Mouse (Mus musculus): ENCODE measurements around the gene Rab2b.
A peak's percentile ranks its signal among the peaks of the same experiment; 100 is the strongest.

The Rab2b gene

DNA sequence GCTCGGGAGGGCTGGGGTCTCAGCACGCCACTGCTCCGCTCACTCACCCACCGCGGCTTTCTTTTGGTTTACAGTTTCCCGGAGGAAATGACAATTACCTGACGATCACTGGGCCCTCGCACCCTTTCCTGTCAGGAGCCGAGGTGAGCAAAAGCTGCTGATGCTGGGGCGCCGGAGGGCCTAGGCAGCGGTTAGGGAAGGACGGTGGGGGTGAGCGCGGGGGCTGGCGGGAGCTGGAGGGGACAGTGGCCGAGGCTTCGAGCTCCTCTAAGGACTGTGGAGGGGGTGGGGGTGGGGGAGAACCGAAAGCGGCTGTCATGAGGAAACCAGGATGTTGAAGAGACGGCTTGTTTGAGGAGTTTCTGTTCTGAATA is 389 bp upstream of the Rab2b start:
- DNase-seq (ENCODE audit: low read depth, low spot score) = no peak

DNA sequence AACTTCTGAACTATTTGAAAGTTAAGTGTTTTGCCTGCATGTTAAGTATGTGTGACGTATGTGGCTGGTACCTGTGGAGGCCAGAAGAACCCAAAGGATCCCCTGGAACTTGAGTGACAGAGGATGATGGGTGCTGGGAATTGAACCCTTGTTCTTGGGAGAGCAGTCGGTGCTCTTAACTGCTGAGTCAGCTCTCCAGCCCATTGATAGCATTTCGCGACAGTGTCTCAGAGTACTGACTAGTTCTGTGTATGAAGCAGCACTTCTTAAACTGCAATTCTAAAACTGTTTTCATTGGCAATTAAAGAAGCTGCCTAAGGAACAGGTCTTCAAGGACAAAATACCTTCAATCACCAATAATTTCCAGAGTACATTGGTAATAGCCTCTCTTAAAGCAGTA is 2.1 kb downstream of the Rab2b start:
- no peak for DNase-seq (ENCODE audit: low read depth, low spot score)

DNA sequence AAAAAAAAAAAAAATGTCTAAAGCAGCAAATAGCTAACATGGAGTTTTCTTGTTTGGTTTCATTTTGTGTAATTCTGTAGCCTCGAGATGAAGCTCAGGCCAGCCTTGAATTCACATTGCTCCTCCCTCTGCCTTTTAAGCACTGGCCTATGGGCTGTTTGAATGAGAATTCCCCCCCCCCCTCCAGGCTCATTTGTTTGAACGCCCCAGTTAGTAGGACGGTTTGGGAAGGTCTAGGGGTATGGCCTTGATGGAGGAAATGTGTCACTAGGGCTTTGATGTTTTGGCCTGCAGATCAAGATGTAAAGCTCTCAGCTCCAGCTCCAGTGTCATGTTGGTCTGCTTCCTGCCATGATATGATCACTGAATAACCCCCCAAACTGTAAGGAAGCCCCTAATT is 6.6 kb downstream of the Rab2b start:
- no peak for DNase-seq (ENCODE audit: low read depth, low spot score)

DNA sequence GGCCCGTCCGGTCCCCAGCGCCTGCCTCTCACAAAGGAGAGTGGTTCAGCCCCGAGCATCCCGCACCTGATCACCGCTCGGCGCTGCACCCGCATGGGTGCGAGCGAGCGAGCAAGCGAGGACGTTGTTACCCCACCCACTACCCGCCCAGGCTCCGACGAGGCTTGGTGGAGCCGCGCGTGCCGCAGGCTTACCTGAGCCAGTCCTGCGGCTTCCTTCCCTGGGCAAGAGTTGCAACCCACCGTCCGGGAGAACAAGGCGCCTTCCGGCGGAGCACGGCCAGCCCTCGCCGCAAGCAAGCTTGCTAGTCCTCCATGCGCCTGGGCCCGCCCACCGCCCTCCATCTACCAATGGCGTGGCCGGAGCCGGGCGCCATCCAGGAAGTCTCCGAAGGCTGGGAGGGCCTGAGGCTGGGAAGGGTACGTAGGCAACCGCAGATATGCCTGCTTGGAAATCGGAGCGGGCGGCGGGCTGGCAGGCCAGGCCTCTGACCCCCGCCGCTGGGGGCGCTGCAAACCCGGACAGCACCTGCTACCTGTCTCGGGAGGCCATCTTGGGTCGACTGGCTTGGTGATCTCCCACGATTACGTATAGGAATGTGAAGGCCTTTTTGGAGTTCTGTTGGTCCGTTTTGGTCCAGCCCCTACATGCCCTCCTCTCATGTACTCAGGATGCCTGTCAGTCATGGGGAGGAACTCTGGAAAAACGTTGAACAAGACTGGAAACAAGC is 21.7 kb downstream of the Rab2b start, which contains the start of gene Chd8:
Chd8 (minus strand) TSS at position 297 of the 730 bp plus-strand sequence.
- DNase-seq (ENCODE audit: low read depth, low spot score) = peak; percentile 97

- DNase-seq (ENCODE audit: low read depth, low spot score) = no peak
Measured at GRCm38 (mm10) chr14:52256311-52257175, 22.8 kb downstream of the Rab2b start.

DNA sequence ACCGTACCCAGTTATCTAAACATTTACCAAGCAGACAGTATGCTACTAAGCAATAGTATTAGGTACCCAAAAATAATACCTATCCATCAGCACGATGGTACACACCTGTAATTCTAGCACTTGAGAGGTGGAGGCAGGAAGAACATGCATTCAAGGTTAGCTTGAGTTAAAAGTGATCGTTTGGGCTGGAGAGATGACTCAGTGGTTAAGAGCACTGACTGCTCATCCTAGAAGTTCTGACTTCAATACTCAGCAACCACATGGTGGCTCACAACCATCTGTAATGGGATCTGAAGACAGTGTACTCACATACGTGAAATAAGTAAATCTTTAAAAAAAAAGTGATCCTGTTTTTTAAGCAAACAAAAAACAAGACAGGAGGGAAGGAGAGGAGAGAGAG is 33.2 kb downstream of the Rab2b start:
- DNase-seq (ENCODE audit: low read depth, low spot score) = no peak

DNA sequence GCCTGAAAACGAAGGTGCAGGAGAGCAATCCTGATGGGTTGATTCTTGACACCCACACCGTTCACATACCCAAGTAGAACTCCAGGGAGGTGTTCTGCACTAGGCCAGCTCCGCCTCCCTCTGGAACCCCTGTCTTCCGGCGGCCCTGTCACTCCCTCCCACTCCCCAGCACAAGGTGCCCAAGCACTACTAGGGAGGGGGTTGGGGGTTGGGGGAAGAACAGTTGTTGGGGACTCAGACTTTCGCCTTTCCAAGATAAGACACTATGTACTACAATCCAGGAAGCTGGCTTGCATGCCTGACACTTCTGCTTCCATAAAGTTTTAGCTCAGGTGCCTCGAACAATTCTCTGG is 34.7 kb downstream of the Rab2b start:
- DNase-seq (ENCODE audit: low read depth, low spot score) = no peak

GRCm38 (mm10) chr14:52244041-52244689 is 35.2 kb downstream of the Rab2b start:
- peak; percentile 97 for DNase-seq (ENCODE audit: low read depth, low spot score)

- no peak for DNase-seq (ENCODE audit: low read depth, low spot score)
Measured at GRCm38 (mm10) chr14:52236216-52236615, 43.1 kb downstream of the Rab2b start.

GRCm38 (mm10) chr14:52235165-52235564 is 44.2 kb downstream of the Rab2b start:
- peak; percentile 25 for DNase-seq (ENCODE audit: low read depth, low spot score)

DNA sequence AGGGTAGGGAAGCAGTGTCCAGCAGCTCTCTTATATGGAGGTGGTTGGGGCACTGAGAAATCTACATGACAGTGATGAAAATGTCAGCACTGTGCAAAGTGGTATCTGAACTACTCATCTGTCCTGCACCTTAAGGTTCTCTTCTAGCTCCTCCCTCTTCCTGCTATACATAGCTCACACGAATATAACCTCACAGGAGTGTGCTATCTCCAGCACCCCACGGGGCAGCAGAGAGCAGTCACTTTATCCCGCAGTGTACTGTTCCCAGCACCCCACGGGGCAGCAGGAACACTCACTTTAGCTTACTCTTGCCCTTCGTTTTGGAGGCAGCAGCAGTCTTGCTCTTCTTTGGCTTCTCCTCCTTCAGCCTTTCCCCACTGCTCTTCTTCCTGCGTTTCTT is 47.1 kb downstream of the Rab2b start:
- no peak for DNase-seq (ENCODE audit: low read depth, low spot score)

DNA sequence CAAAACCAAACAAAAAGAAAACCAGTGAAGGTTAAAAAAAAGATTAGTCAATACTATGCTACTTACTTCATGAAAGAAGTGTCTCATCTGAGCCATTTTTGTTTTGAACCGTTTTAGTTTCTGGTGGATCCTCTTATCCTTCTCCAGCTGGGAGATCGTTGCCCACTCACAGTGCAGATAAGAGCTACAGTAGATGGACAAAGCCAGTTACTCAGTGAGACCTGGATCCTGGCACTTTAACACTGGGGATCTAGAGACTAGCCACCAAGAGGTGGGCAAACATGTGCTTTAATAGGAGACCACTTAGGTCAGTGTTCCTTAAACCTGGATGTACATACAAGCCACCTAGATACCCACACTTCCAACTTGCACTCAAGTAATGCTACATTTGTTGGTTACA is 53.4 kb downstream of the Rab2b start:
- DNase-seq (ENCODE audit: low read depth, low spot score) = no peak

DNA sequence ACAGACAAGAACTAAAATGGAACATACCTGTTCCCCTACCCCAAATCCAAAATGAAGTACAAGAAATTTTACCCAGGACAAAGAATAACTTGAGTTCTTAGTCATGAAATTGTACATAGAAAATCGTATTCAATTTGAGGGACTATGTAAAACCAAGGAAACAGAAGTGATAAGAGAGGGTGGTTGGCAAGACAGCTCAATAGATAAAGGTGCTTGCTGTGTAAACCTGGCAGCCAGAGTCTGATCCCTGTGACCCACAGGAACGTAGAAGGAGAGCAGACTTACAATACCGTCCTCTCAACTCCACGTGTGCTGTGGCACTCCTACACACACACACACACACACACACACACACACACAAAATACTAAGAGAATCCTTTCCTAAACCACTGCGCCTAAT is 62.1 kb downstream of the Rab2b start:
- DNase-seq (ENCODE audit: low read depth, low spot score) = no peak
